Mouse (Mus musculus): ENCODE results near the gene Ehbp1. TPM values are rescaled to one million over a fixed set of nuclear protein-coding genes. Genes with fewer than 3 reads are reported as not detected.

Gene Ehbp1
- polyA plus RNA-seq, 1 experiment from 2014 or later, result 9.6 TPM

- no peak overlapping the region for H3K27ac ChIP-seq
- WGBS, result 90% methylated on average over 3 of the region's 3 CpGs
These were observed 70.2 kb downstream of the Ehbp1 start for GRCm38 (mm10) chr11:22271889-22272288.

GRCm38 (mm10) chr11:22269643-22270042 is 72.4 kb downstream of the Ehbp1 start:
- Histone ChIP-seq H3K4me3 (no peak overlapping the region), H3K36me3 (no peaks in the 10 kb centered on the region), H3K27ac (no peak overlapping the region), H3K4me1 (replicated peaks) (no peaks in the 10 kb centered on the region), H3K9me3 (no peaks in the 10 kb centered on the region), H3K27me3 (ENCODE audit: insufficient read depth, poor library complexity, severe bottlenecking) (no peaks in the 10 kb centered on the region)
- 88% methylated on average over 4 of the region's 4 CpGs for WGBS
- no peak for DNase-seq (ENCODE audit: low spot score)

More at GRCm38 (mm10) chr11:22271889-22272288, 70.2 kb downstream of the Ehbp1 start:
- Histone ChIP-seq H3K4me3 (no peak overlapping the region), H3K9me3 (no peaks in the 10 kb centered on the region), H3K4me1 (replicated peaks) (no peaks in the 10 kb centered on the region), H3K36me3 (peaks cover 12% of the 10 kb centered on the region), H3K27me3 (ENCODE audit: insufficient read depth, poor library complexity, severe bottlenecking) (no peaks in the 10 kb centered on the region)
- no peak for DNase-seq (ENCODE audit: low spot score)

- Histone ChIP-seq H3K27me3 (ENCODE audit: insufficient read depth, poor library complexity, severe bottlenecking) (no peaks in the 10 kb centered on the region), H3K4me3 (no peak overlapping the region), H3K36me3 (no peaks in the 10 kb centered on the region), H3K9me3 (no peaks in the 10 kb centered on the region), H3K27ac (no peak overlapping the region), H3K4me1 (replicated peaks) (no peaks in the 10 kb centered on the region)
- WGBS, result 81% methylated on average over 3 of the region's 3 CpGs
- no peak for DNase-seq (ENCODE audit: low spot score)
These were observed 72.9 kb downstream of the Ehbp1 start for GRCm38 (mm10) chr11:22269173-22269572.

GRCm38 (mm10) chr11:22267014-22267413 is 75.1 kb downstream of the Ehbp1 start:
- no peak for DNase-seq (ENCODE audit: low spot score)
- no peak overlapping the region for H3K4me3 ChIP-seq
- no peak overlapping the region for H3K27ac ChIP-seq
- H3K36me3 ChIP-seq, result no peaks in the 10 kb centered on the region
- no peaks in the 10 kb centered on the region for H3K27me3 ChIP-seq (ENCODE audit: insufficient read depth, poor library complexity, severe bottlenecking)
- H3K4me1 ChIP-seq (replicated peaks), result no peaks in the 10 kb centered on the region
- 0 out of 2 replicates have a peak, but pooled peaks cover 2% of the 10 kb centered on the region for H3K9me3 ChIP-seq

- Histone ChIP-seq H3K36me3 (no peaks in the 10 kb centered on the region), H3K27me3 (ENCODE audit: insufficient read depth, poor library complexity, severe bottlenecking) (no peaks in the 10 kb centered on the region), H3K4me1 (replicated peaks) (no peaks in the 10 kb centered on the region), H3K4me3 (no peak overlapping the region), H3K9me3 (no peaks in the 10 kb centered on the region), H3K27ac (no peak overlapping the region)
- WGBS, result 96% methylated on average over 1 of the region's 1 CpGs
- DNase-seq (ENCODE audit: low spot score), result no peak
These were observed 86.7 kb downstream of the Ehbp1 start for GRCm38 (mm10) chr11:22255418-22255817.

GRCm38 (mm10) chr11:22249363-22249762 is 92.7 kb downstream of the Ehbp1 start:
- 83% methylated on average over 2 of the region's 2 CpGs for WGBS
- DNase-seq (ENCODE audit: low spot score), result no peak
- H3K4me3 ChIP-seq, result no peak overlapping the region
- H3K9me3 ChIP-seq, result no peaks in the 10 kb centered on the region
- H3K36me3 ChIP-seq, result no peaks in the 10 kb centered on the region
- H3K27ac ChIP-seq, result no peak overlapping the region
- no peaks in the 10 kb centered on the region for H3K4me1 ChIP-seq (replicated peaks)
- no peaks in the 10 kb centered on the region for H3K27me3 ChIP-seq (ENCODE audit: insufficient read depth, poor library complexity, severe bottlenecking)

GRCm38 (mm10) chr11:22247736-22248135 is 94.4 kb downstream of the Ehbp1 start:
- Histone ChIP-seq H3K4me3 (no peak overlapping the region), H3K4me1 (replicated peaks) (no peaks in the 10 kb centered on the region), H3K27me3 (ENCODE audit: insufficient read depth, poor library complexity, severe bottlenecking) (no peaks in the 10 kb centered on the region), H3K36me3 (no peaks in the 10 kb centered on the region), H3K27ac (no peak overlapping the region), H3K9me3 (no peaks in the 10 kb centered on the region)
- 89% methylated on average over 4 of the region's 4 CpGs for WGBS
- no peak for DNase-seq (ENCODE audit: low spot score)

GRCm38 (mm10) chr11:22247069-22247468 is 95.0 kb downstream of the Ehbp1 start:
- H3K4me1 ChIP-seq (replicated peaks), result no peaks in the 10 kb centered on the region
- H3K27me3 ChIP-seq (ENCODE audit: insufficient read depth, poor library complexity, severe bottlenecking), result no peaks in the 10 kb centered on the region
- no peaks in the 10 kb centered on the region for H3K9me3 ChIP-seq
- H3K27ac ChIP-seq, result no peak overlapping the region
- no peak overlapping the region for H3K4me3 ChIP-seq
- no peaks in the 10 kb centered on the region for H3K36me3 ChIP-seq
- no peak for DNase-seq (ENCODE audit: low spot score)

GRCm38 (mm10) chr11:22235558-22235957 is 106.5 kb downstream of the Ehbp1 start:
- Histone ChIP-seq H3K9me3 (no peaks in the 10 kb centered on the region), H3K27me3 (ENCODE audit: insufficient read depth, poor library complexity, severe bottlenecking) (no peaks in the 10 kb centered on the region), H3K27ac (no peak overlapping the region), H3K36me3 (no peaks in the 10 kb centered on the region; the same call in 1 of the 2 replicates), H3K4me3 (no peak overlapping the region), H3K4me1 (replicated peaks) (no peaks in the 10 kb centered on the region)
- DNase-seq (ENCODE audit: low spot score), result no peak
- WGBS, result 90% methylated on average over 5 of the region's 5 CpGs

- H3K4me1 ChIP-seq (replicated peaks), result no peaks in the 10 kb centered on the region
These were observed 107.4 kb downstream of the Ehbp1 start for GRCm38 (mm10) chr11:22234739-22235138.

GRCm38 (mm10) chr11:22230906-22231305 is 111.2 kb downstream of the Ehbp1 start:
- WGBS, result 86% methylated on average over 6 of the region's 6 CpGs
- no peaks in the 10 kb centered on the region for H3K27me3 ChIP-seq (ENCODE audit: insufficient read depth, poor library complexity, severe bottlenecking)
- H3K4me1 ChIP-seq (replicated peaks), result no peaks in the 10 kb centered on the region
- no peaks in the 10 kb centered on the region for H3K9me3 ChIP-seq
- H3K4me3 ChIP-seq, result no peak overlapping the region
- DNase-seq (ENCODE audit: low spot score), result no peak
- no peak overlapping the region for H3K27ac ChIP-seq
- no peaks in the 10 kb centered on the region for H3K36me3 ChIP-seq

More at GRCm38 (mm10) chr11:22234739-22235138, 107.4 kb downstream of the Ehbp1 start:
- no peaks in the 10 kb centered on the region for H3K9me3 ChIP-seq
- WGBS, result 77% methylated on average over 1 of the region's 1 CpGs
- no peak for DNase-seq (ENCODE audit: low spot score)
- no peak overlapping the region for H3K4me3 ChIP-seq
- no peak overlapping the region for H3K27ac ChIP-seq
- H3K27me3 ChIP-seq (ENCODE audit: insufficient read depth, poor library complexity, severe bottlenecking), result no peaks in the 10 kb centered on the region
- H3K36me3 ChIP-seq, result no peaks in the 10 kb centered on the region; the same call in 1 of the 2 replicates

GRCm38 (mm10) chr11:22225619-22226018 is 116.5 kb downstream of the Ehbp1 start:
- Histone ChIP-seq H3K27me3 (ENCODE audit: insufficient read depth, poor library complexity, severe bottlenecking) (no peaks in the 10 kb centered on the region), H3K36me3 (no peaks in the 10 kb centered on the region), H3K4me1 (replicated peaks) (no peaks in the 10 kb centered on the region), H3K27ac (no peak overlapping the region), H3K9me3 (no peaks in the 10 kb centered on the region), H3K4me3 (no peak overlapping the region)
- 59% methylated on average over 2 of the region's 2 CpGs for WGBS
- no peak for DNase-seq (ENCODE audit: low spot score)

GRCm38 (mm10) chr11:22218222-22218621 is 123.9 kb downstream of the Ehbp1 start:
- DNase-seq (ENCODE audit: low spot score), result no peak
- 79% methylated on average over 2 of the region's 2 CpGs for WGBS
- Histone ChIP-seq H3K4me1 (replicated peaks) (peaks cover 4% of the 10 kb centered on the region), H3K27ac (no peak overlapping the region), H3K36me3 (no peaks in the 10 kb centered on the region), H3K9me3 (no peaks in the 10 kb centered on the region), H3K4me3 (no peak overlapping the region), H3K27me3 (ENCODE audit: insufficient read depth, poor library complexity, severe bottlenecking) (no peaks in the 10 kb centered on the region)

GRCm38 (mm10) chr11:22216941-22217340 is 125.2 kb downstream of the Ehbp1 start:
- no peak overlapping the region for H3K27ac ChIP-seq
- WGBS, result 66% methylated on average over 7 of the region's 7 CpGs

More at GRCm38 (mm10) chr11:22216941-22217340, 125.2 kb downstream of the Ehbp1 start:
- Histone ChIP-seq H3K9me3 (no peaks in the 10 kb centered on the region), H3K4me1 (replicated peaks) (peaks cover 4% of the 10 kb centered on the region), H3K4me3 (no peak overlapping the region), H3K36me3 (no peaks in the 10 kb centered on the region), H3K27me3 (ENCODE audit: insufficient read depth, poor library complexity, severe bottlenecking) (no peaks in the 10 kb centered on the region)
- DNase-seq (ENCODE audit: low spot score), result no peak

Data from hindbrain, embryonic 10.5 days (tissue).